Mouse (Mus musculus) kidney, embryonic 16.5 days (tissue): Measurements from ENCODE around the gene Ppp1cc. TPM values are rescaled to one million over a fixed set of nuclear protein-coding genes. Genes with fewer than 3 reads are reported as not detected.
A peak's percentile ranks its signal among the peaks of the same experiment; 100 is the strongest.
"Not testable (repeated sequence)": the region's sequence is repeated elsewhere in the genome, so short reads cannot be mapped to it uniquely, and the experiment has no call there.

Source experiments
- ATAC-seq: fragments of 200-750 bp; cut with Nextera tagmentation; 2 replicates; pipeline ENCODE4 v1.8.0; 2017; ENCODE audit warnings: moderate TSS enrichment; ENCODE audit not compliant: low FRiP score, low TSS enrichment
- H3K27ac ChIP-seq: fragments of 300-500 bp; sonication (generic); 2 replicates; pipeline ENCODE4 v1.5.1; 2014; ENCODE audit warnings: low read length
- H3K27me3 ChIP-seq: fragments of 300-500 bp; sonication (generic); 2 replicates; pipeline ENCODE4 v1.6.1; 2014; ENCODE audit warnings: low read length, control low read depth, mixed read lengths; ENCODE audit not compliant: insufficient read depth
- H3K36me3 ChIP-seq: fragments of 300-500 bp; sonication (generic); 2 replicates; pipeline ENCODE4 v1.6.1; 2014; ENCODE audit warnings: low read length, control low read depth, mixed read lengths; ENCODE audit not compliant: insufficient read depth
- H3K4me1 ChIP-seq: fragments of 300-500 bp; sonication (generic); 2 replicates; pipeline ENCODE4 v1.6.1; 2014; ENCODE audit warnings: low read length, control low read depth, mixed read lengths; ENCODE audit not compliant: insufficient read depth
- H3K4me2 ChIP-seq: fragments of 300-500 bp; sonication (generic); replicated peaks from 2 replicates; pipeline ENCODE4 v1.6.1; 2014; ENCODE audit warnings: low read depth, low read length
- H3K4me3 ChIP-seq: fragments of 300-500 bp; sonication (generic); 2 replicates; pipeline ENCODE4 v1.5.1; 2014; ENCODE audit warnings: mild to moderate bottlenecking, low read length
- H3K9ac ChIP-seq: fragments of 300-500 bp; sonication (generic); replicated peaks from 2 replicates; pipeline ENCODE4 v1.6.1; 2014; ENCODE audit warnings: low read length
- H3K9me3 ChIP-seq: fragments of 300-500 bp; sonication (generic); 2 replicates; pipeline ENCODE4 v1.6.1; 2016; ENCODE audit warnings: low read length, control low read depth
- WGBS: fragments of 180-500 bp; shearing (Covaris S2); extraction: QIAGEN DNeasy Blood & Tissue Kit; methylation state at CpG from one replicate; pipeline ENCODE4 v1.1.7; 2014; 5-methylcytosine and 5-hydroxymethylcytosine counted together
- polyA plus RNA-seq: library from polyadenylated mRNA; unstranded; fragments of >200 nt; fragmentation: Nextera tagmentation; extraction: Ambion mirVana; gene quantifications from 2 replicates; pipeline ENCODE4 v1.2.1, GENCODE M21; 2015

Gene Ppp1cc
- polyA plus RNA-seq, 1 experiment from 2014 or later = 277 TPM

GRCm38 (mm10) chr5:122136508-122137408, 21.3 kb upstream of the Ppp1cc start:
- whole genome bisulfite sequencing = 65% methylated on average over 14 of the region's 14 CpGs
- no peak overlapping the region for H3K27ac ChIP-seq
- H3K9me3 ChIP-seq = no peaks in the 10 kb centered on the region
- no peak for ATAC-seq
- H3K4me1 ChIP-seq = peaks cover 7% of the 10 kb centered on the region
- H3K4me3 ChIP-seq = no peak overlapping the region
- no peaks in the 10 kb centered on the region for H3K36me3 ChIP-seq
- H3K27me3 ChIP-seq = no peaks in the 10 kb centered on the region
- H3K4me2 ChIP-seq = no peak overlapping the region
- no peak overlapping the region for H3K9ac ChIP-seq

DNA sequence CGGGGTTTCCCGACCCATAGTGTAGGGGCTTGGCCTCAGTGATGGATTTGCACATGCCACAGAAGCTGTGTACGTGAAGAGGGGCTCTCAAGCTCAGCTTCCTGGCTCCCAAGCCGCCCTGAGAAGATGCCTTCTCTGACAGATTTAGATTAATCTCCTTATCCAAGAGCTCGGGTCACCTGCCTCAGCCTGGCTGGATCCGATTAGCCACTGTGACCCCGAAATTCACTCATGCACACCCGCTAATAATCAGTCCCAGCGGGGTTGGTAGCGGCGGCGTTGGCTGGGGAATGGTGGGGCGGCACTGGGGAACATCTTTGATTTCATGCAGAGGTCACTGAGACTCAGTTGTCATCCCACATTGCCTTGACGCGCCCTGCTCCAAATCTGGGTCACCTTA, 19.2 kb upstream of the Ppp1cc start:
- H3K4me2 ChIP-seq = no peak overlapping the region
- H3K4me3 ChIP-seq = no peak overlapping the region
- H3K36me3 ChIP-seq = no peaks in the 10 kb centered on the region
- no peaks in the 10 kb centered on the region for H3K9me3 ChIP-seq
- H3K9ac ChIP-seq = no peak overlapping the region
- 77% methylated on average over 15 of the region's 15 CpGs for WGBS
- H3K27ac ChIP-seq = no peak overlapping the region
- no peaks in the 10 kb centered on the region for H3K4me1 ChIP-seq
- no peak for ATAC-seq
- H3K27me3 ChIP-seq = no peaks in the 10 kb centered on the region

GRCm38 (mm10) chr5:122139771-122140170, 18.3 kb upstream of the Ppp1cc start:
- not testable (repeated sequence) for H3K27me3 ChIP-seq

GRCm38 (mm10) chr5:122140723-122141122, 17.4 kb upstream of the Ppp1cc start, which contains the start of gene Ccdc63:
TSS of gene Ccdc63 (minus strand) at chr5:122140823.
- peaks cover 7% of the 10 kb centered on the region; the same call in 1 of the 2 replicates for H3K4me1 ChIP-seq
- 94% methylated on average over 3 of the region's 3 CpGs for WGBS
- H3K36me3 ChIP-seq = no peaks in the 10 kb centered on the region
- no peaks in the 10 kb centered on the region for H3K27me3 ChIP-seq
- no peak within 1 kb of the TSS for H3K9ac ChIP-seq
- H3K27ac ChIP-seq = no peak within 1 kb of the TSS
- no peak within 1 kb of the TSS for H3K4me2 ChIP-seq
- H3K9me3 ChIP-seq = no peaks in the 10 kb centered on the region
- ATAC-seq = no peak
- H3K4me3 ChIP-seq = no peak within 1 kb of the TSS

More at GRCm38 (mm10) chr5:122139771-122140170, 18.3 kb upstream of the Ppp1cc start:
- not testable (repeated sequence) for H3K9ac ChIP-seq, H3K9me3 ChIP-seq, H3K27ac ChIP-seq, H3K4me1 ChIP-seq, H3K4me2 ChIP-seq, H3K4me3 ChIP-seq, H3K36me3 ChIP-seq, ATAC-seq
- WGBS = 78% methylated on average over 2 of the region's 2 CpGs

- Histone ChIP-seq H3K27me3 (no peaks in the 10 kb centered on the region), H3K4me3 (no peak overlapping the region), H3K9ac (no peak overlapping the region), H3K27ac (no peak overlapping the region), H3K36me3 (no peaks in the 10 kb centered on the region), H3K4me2 (no peak overlapping the region), H3K4me1 (peaks cover 13% of the 10 kb centered on the region), H3K9me3 (no peaks in the 10 kb centered on the region)
- WGBS = 52% methylated on average over 8 of the region's 8 CpGs
- no peak for ATAC-seq
These were observed 15.7 kb upstream of the Ppp1cc start for GRCm38 (mm10) chr5:122142230-122142992.

DNA sequence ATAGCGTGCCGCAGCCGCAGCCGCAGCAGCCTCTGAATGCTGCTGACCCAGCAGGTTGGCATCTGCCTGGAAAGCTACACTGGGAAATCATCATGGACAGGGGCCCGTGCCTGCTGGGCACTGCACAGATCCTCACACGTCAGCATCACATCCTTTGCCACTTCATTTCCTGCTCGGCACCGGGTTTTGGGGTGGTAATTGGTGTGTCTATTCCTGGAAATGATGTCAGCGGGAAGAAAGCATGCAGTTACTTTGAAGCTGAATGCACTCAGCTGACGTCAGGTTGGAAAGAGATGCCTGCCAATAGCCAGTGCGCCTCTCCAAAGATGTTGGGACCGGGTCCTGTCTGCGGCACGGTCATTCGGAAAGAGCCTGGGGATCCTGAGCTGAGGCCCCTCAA, 14.5 kb upstream of the Ppp1cc start:
- Histone ChIP-seq H3K4me2 (no peak overlapping the region), H3K9me3 (no peaks in the 10 kb centered on the region), H3K4me1 (peaks cover 13% of the 10 kb centered on the region), H3K4me3 (no peak overlapping the region), H3K9ac (no peak overlapping the region), H3K36me3 (no peaks in the 10 kb centered on the region), H3K27me3 (no peaks in the 10 kb centered on the region), H3K27ac (0 out of 2 replicates have a peak overlapping the region, but pooled peaks have one; percentile 23)
- ATAC-seq = no peak
- 88% methylated on average over 15 of the region's 15 CpGs for WGBS

- H3K27me3 ChIP-seq = no peaks in the 10 kb centered on the region
- H3K9me3 ChIP-seq = no peaks in the 10 kb centered on the region
- WGBS = 88% methylated on average over 4 of the region's 4 CpGs
- peak overlapping the region; percentile 91 for H3K27ac ChIP-seq
- no peak overlapping the region for H3K9ac ChIP-seq
- no peak overlapping the region for H3K4me2 ChIP-seq
- H3K4me3 ChIP-seq = no peak overlapping the region
- H3K4me1 ChIP-seq = peaks cover 13% of the 10 kb centered on the region
- ATAC-seq = no peak
- no peaks in the 10 kb centered on the region for H3K36me3 ChIP-seq
These were observed 13.3 kb upstream of the Ppp1cc start for GRCm38 (mm10) chr5:122144825-122145224.

DNA sequence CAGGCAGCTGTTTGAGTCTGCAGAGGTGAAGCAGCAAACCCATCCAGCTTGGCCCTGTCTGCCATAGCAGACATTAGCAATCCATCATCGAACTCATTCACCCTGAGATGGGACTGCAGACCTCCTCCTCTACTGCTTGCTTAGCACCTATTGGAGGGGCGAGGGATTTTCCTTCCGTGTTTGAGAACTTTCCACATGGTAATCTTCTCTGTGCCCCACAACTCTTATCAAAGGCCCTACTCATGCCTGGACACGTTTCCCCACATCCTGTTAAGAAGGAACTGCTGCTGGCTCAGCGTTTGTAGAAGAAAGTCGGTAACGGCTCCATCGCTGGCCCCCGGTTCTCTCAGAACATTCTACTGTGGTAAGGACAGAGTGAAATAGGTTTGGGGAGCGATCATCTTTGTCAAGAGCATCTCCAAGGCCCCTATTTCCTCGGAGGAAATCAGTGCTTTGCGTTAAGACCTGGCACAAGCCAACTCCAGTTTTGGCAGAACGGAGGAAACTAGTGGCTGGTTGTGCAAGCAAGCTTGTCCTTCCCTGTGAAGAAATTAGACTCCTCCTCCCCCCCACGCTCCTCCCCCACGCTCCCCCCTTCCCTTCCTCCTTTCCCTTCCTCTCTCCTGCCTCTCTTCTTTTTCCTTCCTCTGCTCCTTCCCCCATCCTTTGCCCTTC, 12.6 kb upstream of the Ppp1cc start:
- Histone ChIP-seq H3K9ac (peak overlapping the region; percentile 51), H3K4me1 (peaks cover 13% of the 10 kb centered on the region), H3K4me2 (peak overlapping the region; percentile 50), H3K9me3 (no peaks in the 10 kb centered on the region), H3K27ac (peak overlapping the region; percentile 91), H3K4me3 (peak overlapping the region; percentile 12; the same call in 1 of the 2 replicates), H3K27me3 (no peaks in the 10 kb centered on the region), H3K36me3 (no peaks in the 10 kb centered on the region)
- ATAC-seq = peak; percentile 39
- WGBS = 41% methylated on average over 15 of the region's 15 CpGs

DNA sequence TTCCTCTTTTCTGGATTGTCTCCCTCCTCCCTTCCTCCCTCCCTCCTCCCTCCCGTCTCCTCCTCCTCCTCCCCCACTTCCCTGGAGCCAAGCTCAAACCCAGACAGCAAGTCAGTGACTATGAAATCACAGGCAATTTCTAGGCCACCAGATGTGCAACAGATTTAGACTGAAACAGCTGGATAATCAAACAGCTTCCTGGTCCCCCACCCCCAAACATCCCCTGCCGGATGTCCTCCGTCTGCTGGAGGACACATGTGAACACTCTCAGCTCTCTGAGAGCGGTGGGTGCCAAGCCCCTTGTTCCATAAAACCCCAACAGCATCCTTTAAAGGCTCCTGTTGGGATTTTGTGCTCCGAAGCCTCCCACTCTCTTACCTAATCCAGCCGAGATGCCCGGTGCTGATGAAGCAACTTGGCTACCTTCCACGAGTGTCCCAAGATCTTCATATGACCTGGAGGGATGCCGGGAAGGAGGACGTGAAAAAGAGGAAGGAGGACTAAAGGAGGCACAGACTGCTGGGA, 12.0 kb upstream of the Ppp1cc start:
- H3K36me3 ChIP-seq = no peaks in the 10 kb centered on the region
- no peak overlapping the region; the same call in 1 of the 2 replicates for H3K9ac ChIP-seq
- peak overlapping the region; percentile 91 for H3K27ac ChIP-seq
- ATAC-seq = peak; percentile 74
- H3K4me2 ChIP-seq = peak overlapping the region; percentile 50; the same call in 1 of the 2 replicates
- WGBS = 19% methylated on average over 10 of the region's 10 CpGs
- no peak overlapping the region for H3K4me3 ChIP-seq
- no peaks in the 10 kb centered on the region for H3K27me3 ChIP-seq
- peaks cover 15% of the 10 kb centered on the region for H3K4me1 ChIP-seq
- H3K9me3 ChIP-seq = no peaks in the 10 kb centered on the region
